Mouse (Mus musculus) forebrain, embryonic 16.5 days (tissue): ENCODE data around the gene Wnt5b. TPM values are rescaled to one million over a fixed set of nuclear protein-coding genes. Genes with fewer than 3 reads are reported as not detected.

Experiments
- ATAC-seq: fragments of 200-750 bp; cut with Nextera tagmentation; 2 replicates; pipeline ENCODE4 v1.8.0; 2017; ENCODE audit warnings: mild to moderate bottlenecking, moderate library complexity
- H3K27ac ChIP-seq: fragments of 300-500 bp; sonication (generic); 2 replicates; pipeline ENCODE4 v1.5.1; 2014; ENCODE audit warnings: low read length, control low read depth
- H3K27me3 ChIP-seq: fragments of 300-500 bp; sonication (generic); replicated peaks from 2 replicates; pipeline ENCODE4 v1.6.1; 2014; ENCODE audit warnings: low read length; ENCODE audit not compliant: control insufficient read depth, insufficient read depth
- H3K36me3 ChIP-seq: fragments of 300-500 bp; sonication (generic); 2 replicates; pipeline ENCODE4 v1.6.1; 2014; ENCODE audit not compliant: control insufficient read depth, insufficient read depth
- H3K4me1 ChIP-seq: fragments of 300-500 bp; sonication (generic); replicated peaks from 2 replicates; pipeline ENCODE4 v1.6.1; 2014; ENCODE audit warnings: low read length; ENCODE audit not compliant: control insufficient read depth, insufficient read depth
- H3K4me2 ChIP-seq: fragments of 300-500 bp; sonication (generic); 2 replicates; pipeline ENCODE4 v1.6.1; 2014; ENCODE audit warnings: mild to moderate bottlenecking, low read length, control low read depth
- H3K4me3 ChIP-seq: fragments of 300-500 bp; sonication (generic); replicated peaks from 2 replicates; pipeline ENCODE4 v1.5.1; 2014; ENCODE audit warnings: mild to moderate bottlenecking, low read length, control low read depth
- H3K9ac ChIP-seq: fragments of 300-500 bp; sonication (generic); replicated peaks from 2 replicates; pipeline ENCODE4 v1.6.1; 2014; ENCODE audit warnings: low read depth, low read length, control low read depth
- H3K9me3 ChIP-seq: fragments of 300-500 bp; sonication (generic); 2 replicates; pipeline ENCODE4 v1.6.1; 2016; ENCODE audit warnings: low read length; ENCODE audit not compliant: control insufficient read depth
- WGBS: fragments of 180-500 bp; shearing (Covaris S2); extraction: QIAGEN DNeasy Blood & Tissue Kit; methylation state at CpG from one replicate; pipeline ENCODE4 v1.1.7; 2014; 5-methylcytosine and 5-hydroxymethylcytosine counted together
- polyA plus RNA-seq: library from polyadenylated mRNA; unstranded; fragments of >200 nt; fragmentation: Nextera tagmentation; extraction: Ambion mirVana; gene quantifications from 2 replicates; pipeline ENCODE4 v1.2.1, GENCODE M21; 2015

Gene Wnt5b
- polyA plus RNA-seq, 1 experiment from 2014 or later = 2.2 TPM

DNA sequence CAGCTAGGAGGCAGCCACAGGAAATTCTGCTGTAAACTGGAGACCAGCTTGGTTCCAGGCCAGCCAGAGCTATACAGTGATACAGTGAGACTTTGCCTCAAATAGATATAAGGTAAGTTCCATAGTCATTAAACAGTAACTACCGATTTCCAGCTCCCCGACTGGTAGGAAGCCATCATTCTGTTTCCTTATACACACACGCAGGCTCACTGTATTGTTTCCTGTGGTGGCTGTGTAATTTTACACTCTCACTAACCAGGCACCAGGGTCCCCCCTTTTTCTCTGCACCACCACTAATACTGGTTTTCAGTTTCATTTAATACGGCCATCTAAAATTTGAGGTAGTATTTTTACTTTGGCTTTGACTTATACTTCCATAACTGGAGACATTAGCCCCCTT is 70.2 kb downstream of the Wnt5b start:
- Histone ChIP-seq H3K4me1 (peaks cover 11% of the 10 kb centered on the region), H3K4me2 (no peak overlapping the region), H3K9ac (no peak overlapping the region), H3K4me3 (no peak overlapping the region), H3K27me3 (no peaks in the 10 kb centered on the region), H3K27ac (no peak overlapping the region), H3K36me3 (no peaks in the 10 kb centered on the region), H3K9me3 (no peaks in the 10 kb centered on the region)
- ATAC-seq = no peak
- 92% methylated on average over 4 of the region's 4 CpGs for WGBS

DNA sequence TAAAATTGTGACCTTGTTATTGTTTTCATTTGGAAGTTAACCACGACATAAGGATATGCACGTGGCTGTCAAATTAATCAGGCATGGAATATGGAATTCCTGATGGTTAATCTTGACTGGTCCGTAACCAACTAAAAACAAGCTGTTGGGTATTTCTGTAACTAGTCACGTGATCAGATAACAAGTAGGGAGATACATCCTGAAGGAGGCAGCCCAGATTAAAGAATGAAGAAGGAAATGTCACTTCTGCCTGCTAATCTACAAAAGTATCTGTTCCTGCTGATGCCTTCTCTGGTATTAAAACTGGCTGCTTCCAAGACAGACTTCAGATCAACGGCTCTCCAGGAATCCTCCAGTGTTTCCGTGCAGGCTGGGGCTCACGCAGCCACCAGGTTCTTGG is 70.7 kb downstream of the Wnt5b start:
- Histone ChIP-seq H3K9me3 (no peaks in the 10 kb centered on the region), H3K4me2 (no peak overlapping the region), H3K4me3 (no peak overlapping the region), H3K27me3 (no peaks in the 10 kb centered on the region), H3K4me1 (peaks cover 7% of the 10 kb centered on the region), H3K9ac (no peak overlapping the region), H3K36me3 (no peaks in the 10 kb centered on the region), H3K27ac (no peak overlapping the region)
- WGBS = 86% methylated on average over 7 of the region's 7 CpGs
- ATAC-seq = no peak

DNA sequence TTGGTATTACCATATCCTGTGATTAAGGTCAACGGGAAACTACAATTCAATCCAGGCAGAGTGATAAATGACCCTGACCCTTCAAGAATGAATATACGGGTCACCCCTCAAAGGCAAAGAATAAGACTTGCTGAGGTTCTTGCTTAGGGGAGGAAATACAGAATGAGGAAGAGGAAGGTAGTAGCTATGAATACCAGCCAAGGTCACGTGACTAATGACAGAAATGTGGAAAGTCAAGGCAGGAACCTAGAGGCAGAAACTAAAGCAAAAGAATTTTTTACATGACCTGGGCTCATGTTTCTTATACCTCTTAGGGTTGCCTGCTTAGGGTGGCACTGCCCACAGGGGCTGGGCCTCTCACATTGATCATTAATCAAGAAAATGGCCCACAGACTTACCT is 71.4 kb downstream of the Wnt5b start:
- Histone ChIP-seq H3K9ac (no peak overlapping the region), H3K4me3 (no peak overlapping the region), H3K27ac (no peak overlapping the region), H3K27me3 (no peaks in the 10 kb centered on the region), H3K4me1 (peaks cover 1% of the 10 kb centered on the region), H3K36me3 (no peaks in the 10 kb centered on the region), H3K4me2 (no peak overlapping the region), H3K9me3 (no peaks in the 10 kb centered on the region)
- no peak for ATAC-seq
- WGBS = 88% methylated on average over 3 of the region's 3 CpGs

DNA sequence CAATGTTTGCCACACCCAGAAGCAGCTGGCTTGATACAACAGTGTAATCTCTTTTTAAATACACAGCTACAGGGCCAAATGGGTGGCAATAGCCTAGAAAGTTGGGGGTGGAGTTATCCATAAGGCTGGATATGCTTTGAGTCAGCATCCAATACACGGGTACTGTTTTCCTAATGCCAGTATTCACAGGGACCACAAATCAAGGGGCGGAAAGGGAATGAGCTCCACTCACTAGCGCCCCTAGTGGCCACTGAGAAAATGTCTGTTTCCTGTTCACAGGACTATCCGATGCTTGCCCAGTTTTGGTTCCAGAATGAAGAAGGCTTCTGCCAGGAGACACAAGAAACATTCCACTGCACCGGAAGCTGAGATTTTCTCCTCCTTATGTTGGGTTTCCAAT is 72.0 kb downstream of the Wnt5b start:
- WGBS = 20% methylated on average over 5 of the region's 5 CpGs
- H3K36me3 ChIP-seq = no peaks in the 10 kb centered on the region

DNA sequence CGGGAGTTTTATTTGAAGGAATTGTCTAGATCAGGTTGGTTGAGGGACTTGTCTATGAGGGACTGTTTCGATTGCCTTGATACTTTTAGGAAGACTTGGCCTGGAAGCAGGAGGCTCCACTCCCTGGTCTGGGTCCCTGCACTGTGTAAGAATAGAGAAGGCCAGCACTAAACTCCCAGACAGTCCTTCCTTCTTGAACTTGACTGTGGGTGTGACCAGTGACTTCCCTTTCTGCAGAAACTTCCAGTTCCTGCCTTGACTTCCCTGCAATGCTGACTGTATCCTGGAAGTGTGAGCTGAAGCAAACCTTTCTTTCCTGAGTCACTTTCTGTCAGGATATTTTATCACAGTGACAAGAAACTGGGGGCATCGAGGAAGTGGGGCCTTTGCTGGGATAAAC is 73.4 kb downstream of the Wnt5b start:
- Histone ChIP-seq H3K27me3 (no peaks in the 10 kb centered on the region), H3K27ac (no peak overlapping the region), H3K4me1 (no peaks in the 10 kb centered on the region), H3K36me3 (no peaks in the 10 kb centered on the region), H3K9ac (no peak overlapping the region), H3K4me2 (no peak overlapping the region), H3K4me3 (no peak overlapping the region), H3K9me3 (no peaks in the 10 kb centered on the region)
- WGBS = 95% methylated on average over 3 of the region's 3 CpGs
- no peak for ATAC-seq

More for the DNA sequence above, 72.0 kb downstream of the Wnt5b start:
- H3K4me1 ChIP-seq = no peaks in the 10 kb centered on the region
- no peak overlapping the region for H3K9ac ChIP-seq
- ATAC-seq = no peak
- no peak overlapping the region for H3K27ac ChIP-seq
- H3K27me3 ChIP-seq = no peaks in the 10 kb centered on the region
- H3K4me3 ChIP-seq = no peak overlapping the region
- H3K9me3 ChIP-seq = no peaks in the 10 kb centered on the region
- no peak overlapping the region for H3K4me2 ChIP-seq

DNA sequence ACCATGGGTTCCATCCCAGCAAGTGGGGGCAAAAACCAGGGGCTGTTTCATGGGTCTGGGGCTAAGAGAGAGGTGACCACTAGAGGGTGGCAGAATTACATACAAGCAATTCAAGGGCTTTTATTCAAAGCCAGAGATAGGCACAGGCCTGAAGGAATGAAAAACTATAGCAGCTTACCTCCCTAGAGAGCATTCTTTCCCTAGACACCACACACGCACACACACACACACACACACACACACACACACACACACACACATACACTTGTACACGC is 76.4 kb downstream of the Wnt5b start:
- Histone ChIP-seq H3K9me3 (no peaks in the 10 kb centered on the region), H3K27ac (no peak overlapping the region), H3K4me3 (no peak overlapping the region), H3K4me2 (no peak overlapping the region), H3K36me3 (no peaks in the 10 kb centered on the region), H3K27me3 (no peaks in the 10 kb centered on the region), H3K4me1 (no peaks in the 10 kb centered on the region), H3K9ac (no peak overlapping the region)
- 83% methylated on average over 2 of the region's 2 CpGs for WGBS
- ATAC-seq = no peak

DNA sequence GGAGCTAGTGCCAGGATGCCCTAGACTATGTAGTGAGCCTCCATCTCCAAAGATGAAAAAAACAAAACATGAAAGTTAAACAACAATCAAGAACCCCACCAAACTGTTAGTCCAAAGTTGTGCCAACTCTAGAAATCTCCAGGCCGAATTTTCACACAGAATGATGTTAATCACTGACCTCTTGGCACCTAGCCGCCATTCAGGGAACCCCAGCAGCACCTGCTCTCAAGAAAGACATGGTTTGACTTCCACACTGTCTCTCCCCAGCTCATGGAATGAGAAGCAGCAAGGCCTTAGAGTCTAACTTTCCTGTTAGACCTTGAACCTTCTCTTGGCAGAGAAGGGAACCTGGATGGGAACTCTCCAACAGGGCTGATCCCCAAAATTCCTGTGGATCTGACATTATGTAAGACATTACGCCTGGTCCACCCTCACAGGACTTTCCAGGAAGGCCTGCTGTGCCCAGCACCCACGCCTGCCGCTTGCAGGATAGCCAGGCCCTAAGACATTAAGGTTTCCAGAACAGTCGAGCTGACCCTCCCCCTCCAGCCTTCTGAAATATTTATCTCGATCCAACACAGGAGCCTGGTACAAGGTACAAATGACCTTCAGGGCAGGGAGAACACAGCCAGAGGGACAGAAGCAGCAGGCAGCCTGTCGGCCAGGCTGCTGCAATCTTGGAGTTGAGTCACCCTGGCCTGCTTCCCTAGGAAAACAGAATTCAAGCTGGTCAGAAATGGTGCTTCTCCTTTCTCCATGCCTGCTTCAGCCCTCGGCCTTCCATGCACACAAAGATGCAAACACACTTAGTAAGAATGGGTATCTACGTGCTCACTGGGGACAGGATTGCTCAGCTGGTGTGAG is 77.0 kb downstream of the Wnt5b start:
- no peak overlapping the region for H3K4me2 ChIP-seq
- no peaks in the 10 kb centered on the region for H3K36me3 ChIP-seq
- no peak for ATAC-seq
- H3K4me3 ChIP-seq = no peak overlapping the region
- H3K4me1 ChIP-seq = no peaks in the 10 kb centered on the region
- H3K27ac ChIP-seq = no peak overlapping the region
- no peaks in the 10 kb centered on the region for H3K9me3 ChIP-seq
- H3K27me3 ChIP-seq = no peaks in the 10 kb centered on the region
- 78% methylated on average over 10 of the region's 10 CpGs for WGBS
- H3K9ac ChIP-seq = no peak overlapping the region

DNA sequence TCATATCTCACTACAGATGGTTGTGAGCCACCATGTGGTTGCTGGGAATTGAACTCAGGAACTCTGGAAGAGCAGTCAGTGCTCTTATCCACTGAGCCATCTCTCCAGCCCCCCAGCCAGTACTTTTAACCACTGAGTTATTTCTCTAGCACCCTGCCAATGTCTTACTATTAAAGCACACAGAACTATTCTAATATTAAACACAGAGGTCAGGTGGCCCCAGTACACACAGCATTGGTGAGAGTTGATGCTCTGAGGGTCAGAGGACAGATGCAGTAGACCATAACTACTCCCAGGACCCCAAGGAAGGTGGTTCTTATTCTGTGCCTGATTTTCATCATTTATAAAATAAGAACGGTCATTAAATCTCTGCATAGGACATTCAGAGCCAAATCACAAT is 78.0 kb downstream of the Wnt5b start:
- no peak overlapping the region for H3K27ac ChIP-seq
- H3K9me3 ChIP-seq = no peaks in the 10 kb centered on the region
- H3K4me2 ChIP-seq = no peak overlapping the region
- no peaks in the 10 kb centered on the region for H3K36me3 ChIP-seq
- no peaks in the 10 kb centered on the region for H3K4me1 ChIP-seq
- no peak overlapping the region for H3K4me3 ChIP-seq
- 95% methylated on average over 1 of the region's 1 CpGs for WGBS
- no peaks in the 10 kb centered on the region for H3K27me3 ChIP-seq
- ATAC-seq = no peak
- H3K9ac ChIP-seq = no peak overlapping the region

DNA sequence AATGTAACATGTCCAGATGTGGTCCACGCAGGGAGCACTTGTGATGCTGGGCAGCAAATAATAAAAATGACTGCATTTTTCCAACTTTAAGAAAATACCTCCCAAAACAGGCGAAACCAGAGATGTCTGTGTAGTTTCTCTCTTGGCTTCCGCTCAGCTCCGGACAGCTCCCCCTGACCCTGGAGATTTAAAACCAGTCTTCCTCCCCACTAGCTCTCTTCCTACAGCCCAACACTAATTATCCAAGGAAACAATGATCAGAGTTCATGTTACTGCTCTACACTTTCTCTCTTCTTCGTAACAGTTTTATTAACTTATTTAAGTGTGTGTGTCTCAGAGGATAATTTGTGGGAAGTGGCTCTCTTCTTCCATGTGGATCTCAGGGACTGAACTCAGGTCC is 83.8 kb downstream of the Wnt5b start:
- no peak for ATAC-seq
- H3K4me1 ChIP-seq = no peaks in the 10 kb centered on the region
- no peak overlapping the region for H3K27ac ChIP-seq
- no peaks in the 10 kb centered on the region for H3K27me3 ChIP-seq
- no peaks in the 10 kb centered on the region for H3K9me3 ChIP-seq
- no peak overlapping the region for H3K4me2 ChIP-seq
- WGBS = 85% methylated on average over 5 of the region's 5 CpGs
- no peak overlapping the region for H3K9ac ChIP-seq
- no peaks in the 10 kb centered on the region for H3K36me3 ChIP-seq
- H3K4me3 ChIP-seq = no peak overlapping the region

DNA sequence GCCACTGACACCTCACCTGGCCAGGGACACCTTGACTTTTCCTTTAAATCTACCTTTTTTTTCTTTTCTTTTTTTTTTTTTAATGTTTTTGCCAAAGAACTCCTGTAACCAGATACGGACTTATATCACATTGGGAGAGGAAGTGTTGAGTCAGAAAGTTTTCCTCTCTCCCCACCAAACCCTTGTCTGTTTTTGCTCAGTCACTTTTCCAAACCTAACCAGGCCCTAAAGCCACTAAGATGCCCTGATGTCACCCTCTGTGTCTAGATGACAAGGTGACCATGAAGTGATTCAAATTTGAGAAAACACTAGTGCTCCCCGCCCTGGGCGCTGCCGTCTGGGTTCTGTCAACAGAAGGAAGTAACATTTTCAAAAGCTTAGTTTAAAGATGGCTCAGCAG is 85.1 kb downstream of the Wnt5b start:
- H3K4me2 ChIP-seq = no peak overlapping the region

More for the DNA sequence above, 85.1 kb downstream of the Wnt5b start:
- Histone ChIP-seq H3K4me1 (no peaks in the 10 kb centered on the region), H3K9ac (no peak overlapping the region), H3K36me3 (no peaks in the 10 kb centered on the region), H3K9me3 (no peaks in the 10 kb centered on the region), H3K27ac (no peak overlapping the region), H3K4me3 (no peak overlapping the region), H3K27me3 (no peaks in the 10 kb centered on the region)
- WGBS = 88% methylated on average over 4 of the region's 4 CpGs
- no peak for ATAC-seq
